Mouse (Mus musculus) monocyte, adult 5-6 weeks (primary cell): Measurements from ENCODE around the gene Retreg3. TPM values are rescaled to one million over a fixed set of nuclear protein-coding genes. Genes with fewer than 3 reads are reported as not detected.

Source experiments
- total RNA-seq: library from RNA; stranded (forward); fragments of 200-1000, 200-491, 200-594 nt; gene quantifications from 3 replicates; pipeline ENCODE4 v1.2.3, GENCODE M21; 2017

Gene Retreg3
- total RNA-seq, 1 experiment from 2014 or later: 57.9 TPM

Other genes with a start within 250 kb of the Retreg3 start
- gene Stat3, start 180.4 kb downstream of the Retreg3 start, total RNA-seq: 328 to 413 TPM (median 368 TPM) in 3 replicates
- 0.32 to 2.5 TPM in 2 of 3 replicates, not detected in the other for gene Cavin1, start 149.0 kb downstream of the Retreg3 start, total RNA-seq
- 26.0 to 42.7 TPM (median 37.5 TPM) in 3 replicates for gene Atp6v0a1, start 110.4 kb downstream of the Retreg3 start, total RNA-seq
- gene Naglu, start 49.9 kb downstream of the Retreg3 start, total RNA-seq: 5.6 to 14.8 TPM (median 9.9 TPM) in 3 replicates
- gene Hsd17b1, start 41.5 kb downstream of the Retreg3 start, total RNA-seq: 0.68 TPM in 1 of 3 replicates, not detected in the others
- gene Coasy, start 37.3 kb downstream of the Retreg3 start, total RNA-seq: 11.4 to 16.6 TPM (median 16.1 TPM) in 3 replicates
- 61.7 to 74.7 TPM (median 71.4 TPM) in 3 replicates for gene Mlx, start 32.6 kb downstream of the Retreg3 start, total RNA-seq
- 5.0 to 6.2 TPM in 2 of 3 replicates, not detected in the other for gene Psmc3ip, start 24.5 kb downstream of the Retreg3 start, total RNA-seq
- 8.2 to 25.6 TPM (median 11.0 TPM) in 3 replicates for gene Tubg1, start within 50 bp of the Retreg3 start, total RNA-seq
- gene Tubg2, start 36.0 kb upstream of the Retreg3 start, total RNA-seq: not detected in 3 replicates
- gene Cntnap1, start 50.6 kb upstream of the Retreg3 start, total RNA-seq: 0.21 to 0.95 TPM (median 0.68 TPM) in 3 replicates
- 2.2 to 6.3 TPM (median 4.0 TPM) in 3 replicates for gene Plekhh3, start 51.5 kb upstream of the Retreg3 start, total RNA-seq
- 0.38 TPM in 1 of 3 replicates, not detected in the others for gene Ccr10, start 55.5 kb upstream of the Retreg3 start, total RNA-seq
- gene Ezh1, start 106.6 kb upstream of the Retreg3 start, total RNA-seq: 30.2 to 66.9 TPM (median 42.6 TPM) in 3 replicates
- not detected in 3 replicates for gene Ramp2, start 126.1 kb upstream of the Retreg3 start, total RNA-seq
- gene Vps25, start 133.8 kb upstream of the Retreg3 start, total RNA-seq: 42.7 to 62.9 TPM (median 53.8 TPM) in 3 replicates
- gene Wnk4, start 140.7 kb upstream of the Retreg3 start, total RNA-seq: 0.11 to 1.7 TPM (median 0.19 TPM) in 3 replicates
- 1.8 to 3.2 TPM in 2 of 3 replicates, not detected in the other for gene Cntd1, start 159.1 kb upstream of the Retreg3 start, total RNA-seq
- gene Coa3, start 159.2 kb upstream of the Retreg3 start, total RNA-seq: 18.8 to 43.1 TPM (median 26.8 TPM) in 3 replicates
- gene Becn1, start 182.4 kb upstream of the Retreg3 start, total RNA-seq: 266 to 274 TPM (median 274 TPM) in 3 replicates
- 51.0 to 74.7 TPM (median 73.3 TPM) in 3 replicates for gene Psme3, start 196.3 kb upstream of the Retreg3 start, total RNA-seq
- gene Aoc2, start 205.2 kb upstream of the Retreg3 start, total RNA-seq: 0.53 to 3.6 TPM (median 1.8 TPM) in 3 replicates
- not detected in 3 replicates for gene Aoc3, start 210.7 kb upstream of the Retreg3 start, total RNA-seq
- not detected in 3 replicates for gene G6pc, start 247.7 kb upstream of the Retreg3 start, total RNA-seq